Mouse (Mus musculus) CD8-positive naive resting alpha-beta T cell, adult 2 months (primary cell): Measurements from ENCODE around the gene Sart1.

Source experiments
- DNase-seq, 2 experiments: peaks; one replicate each; pipeline ENCODE4 v3.0.0; 2022; ENCODE audit warnings: low read depth in 2 of 2, low spot score in 2 of 2

Gene Sart1

GRCm38 (mm10) chr19:5388588-5389242 lies at the start of gene Sart1:
Sart1 (minus strand) TSS chr19:5388703.
- peak; percentile 90 to 91 for DNase-seq

GRCm38 (mm10) chr19:5433951-5434350 lies 45.4 kb upstream of the Sart1 start:
- no peak for DNase-seq

GRCm38 (mm10) chr19:5432992-5433852 lies 44.7 kb upstream of the Sart1 start:
- DNase-seq, result peak; percentile 33 to 56

- no peak for DNase-seq
Observed at GRCm38 (mm10) chr19:5431911-5432464, 43.5 kb upstream of the Sart1 start.

GRCm38 (mm10) chr19:5430408-5430807 lies 41.9 kb upstream of the Sart1 start:
- no peak for DNase-seq

- no peak for DNase-seq
Observed at GRCm38 (mm10) chr19:5429806-5430205, 41.3 kb upstream of the Sart1 start.

- DNase-seq, result no peak
Observed at GRCm38 (mm10) chr19:5429219-5429618, 40.7 kb upstream of the Sart1 start.

GRCm38 (mm10) chr19:5428083-5428482 lies 39.6 kb upstream of the Sart1 start:
- peak in 1 of 2 experiments; percentile 56 for DNase-seq

GRCm38 (mm10) chr19:5426640-5427290 lies 38.3 kb upstream of the Sart1 start:
- no peak for DNase-seq

GRCm38 (mm10) chr19:5425906-5426565 lies 37.5 kb upstream of the Sart1 start:
- DNase-seq, result no peak

- peak; percentile 90 to 92 for DNase-seq
Observed at GRCm38 (mm10) chr19:5424782-5425741, 36.6 kb upstream of the Sart1 start, which contains the start of the genes Drap1 and AI837181. Drap1 (minus strand) TSS chr19:5424979. AI837181 (plus strand) TSS chr19:5425144.

- peak; percentile 49 to 51 for DNase-seq
Observed at GRCm38 (mm10) chr19:5424092-5424781, 35.7 kb upstream of the Sart1 start.

GRCm38 (mm10) chr19:5423561-5423960 lies 35.1 kb upstream of the Sart1 start:
- no peak for DNase-seq

GRCm38 (mm10) chr19:5422895-5423443 lies 34.5 kb upstream of the Sart1 start:
- no peak for DNase-seq

- DNase-seq, result no peak
Observed at GRCm38 (mm10) chr19:5422267-5422666, 33.8 kb upstream of the Sart1 start.

GRCm38 (mm10) chr19:5421784-5422183 lies 33.3 kb upstream of the Sart1 start:
- DNase-seq, result no peak

- no peak for DNase-seq
Observed at GRCm38 (mm10) chr19:5420579-5420978, 32.1 kb upstream of the Sart1 start.

- DNase-seq, result no peak
Observed at GRCm38 (mm10) chr19:5419630-5420029, 31.1 kb upstream of the Sart1 start.
